Mouse (Mus musculus) bone marrow, adult 2 months (tissue): Measurements from ENCODE around the gene Uhrf1bp1l. TPM values are rescaled to one million over a fixed set of nuclear protein-coding genes. Genes with fewer than 3 reads are reported as not detected.
A peak's percentile ranks its signal among the peaks of the same experiment; 100 is the strongest.

Experiments used
- H3K27ac ChIP-seq: fragments of 200-500 bp; 2 replicates; pipeline ENCODE4 v1.5.1; 2012; ENCODE audit warnings: low read depth, mild to moderate bottlenecking, control low read depth, inconsistent platforms, low read length; ENCODE audit not compliant: control insufficient read depth, poor library complexity, insufficient read depth
- H3K4me1 ChIP-seq: fragments of 200-500 bp; 2 replicates; pipeline ENCODE4 v1.6.1; 2011; ENCODE audit warnings: low read length; ENCODE audit not compliant: control insufficient read depth, insufficient read depth
- H3K4me3 ChIP-seq: fragments of 200-500 bp; replicated peaks from 2 replicates; pipeline ENCODE3; 2011; ENCODE audit warnings: mild to moderate bottlenecking, low read depth, low read length, control low read depth; ENCODE audit not compliant: control insufficient read depth
- CTCF ChIP-seq: fragments of 200-500 bp; IDR thresholded peaks from 2 replicates; pipeline ENCODE4 v1.5.1; 2011; ENCODE audit warnings: low read length, control low read depth; ENCODE audit not compliant: control insufficient read depth, insufficient read depth
- POLR2A ChIP-seq: fragments of 200-500 bp; IDR thresholded peaks from 2 replicates; pipeline ENCODE4 v1.6.1; 2011; ENCODE audit warnings: low read depth, mild to moderate bottlenecking, control low read depth, low read length, borderline replicate concordance; ENCODE audit not compliant: control insufficient read depth
- WGBS: fragments of 180-500 bp; shearing (Covaris S2); methylation state at CpG from one replicate; pipeline ENCODE4 v1.1.7; 2018; 5-methylcytosine and 5-hydroxymethylcytosine counted together
- polyA plus RNA-seq: library from polyadenylated mRNA; stranded (reverse); fragments of >200 nt; gene quantifications from 2 replicates; pipeline ENCODE4 v1.2.4, GENCODE M21; 2011; ENCODE audit warnings: low replicate concordance; ENCODE audit not compliant: missing spikeins, insufficient read depth, insufficient read length

The Uhrf1bp1l gene
- polyA plus RNA-seq, 1 experiment: 20.4 TPM

DNA sequence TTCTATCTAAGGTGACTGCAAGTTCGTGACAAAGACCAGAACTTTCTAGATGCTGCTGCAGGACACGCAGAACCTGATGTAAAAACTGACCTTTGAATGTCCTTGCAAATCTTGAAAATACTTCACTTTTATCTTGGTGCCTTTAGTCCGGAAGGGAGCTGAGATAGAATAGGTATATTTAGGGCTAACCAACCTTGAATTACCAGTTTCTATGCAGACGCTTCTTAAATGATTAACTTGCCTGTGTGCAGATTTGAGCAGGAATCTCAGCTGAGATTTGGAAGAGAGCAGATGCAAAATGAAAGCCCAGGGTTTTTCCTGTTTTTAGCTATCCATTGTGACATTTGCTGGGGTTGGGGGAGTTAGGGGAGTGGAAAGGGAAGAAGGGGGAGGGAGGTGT, 24.3 kb downstream of the Uhrf1bp1l start:
- Histone ChIP-seq H3K4me3 (no peak overlapping the region), H3K4me1 (peaks cover 1% of the 10 kb centered on the region; the same call in 1 of the 2 replicates), H3K27ac (no peak overlapping the region)
- TF ChIP-seq POLR2A (no peak), CTCF (no peak)
- 81% methylated on average over 4 of the region's 4 CpGs for WGBS

DNA sequence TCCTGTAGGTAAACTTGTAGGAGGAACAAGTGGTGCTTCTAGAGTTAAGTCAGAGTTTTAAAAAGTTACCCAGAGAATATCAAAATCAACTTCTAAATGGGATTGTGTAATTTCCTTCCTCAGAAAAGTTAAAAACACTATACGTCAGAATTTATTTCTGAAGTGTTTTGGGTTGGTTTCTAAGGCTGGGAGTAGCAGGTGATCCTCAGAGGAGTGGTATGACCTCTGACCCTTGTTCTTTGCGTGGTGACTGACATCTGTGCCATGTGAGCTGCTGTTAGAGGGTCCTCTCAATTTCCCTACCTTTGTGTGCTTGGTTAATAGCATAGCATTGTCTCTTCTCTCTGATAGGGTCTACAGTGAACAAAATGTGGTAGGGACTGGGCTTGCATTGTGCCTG, 27.1 kb downstream of the Uhrf1bp1l start:
- no peaks in the 10 kb centered on the region; the same call in 1 of the 2 replicates for H3K4me1 ChIP-seq
- no peak overlapping the region for H3K27ac ChIP-seq
- H3K4me3 ChIP-seq: no peak overlapping the region
- 24% methylated on average over 2 of the region's 2 CpGs for WGBS
- TF ChIP-seq POLR2A (no peak), CTCF (no peak)

DNA sequence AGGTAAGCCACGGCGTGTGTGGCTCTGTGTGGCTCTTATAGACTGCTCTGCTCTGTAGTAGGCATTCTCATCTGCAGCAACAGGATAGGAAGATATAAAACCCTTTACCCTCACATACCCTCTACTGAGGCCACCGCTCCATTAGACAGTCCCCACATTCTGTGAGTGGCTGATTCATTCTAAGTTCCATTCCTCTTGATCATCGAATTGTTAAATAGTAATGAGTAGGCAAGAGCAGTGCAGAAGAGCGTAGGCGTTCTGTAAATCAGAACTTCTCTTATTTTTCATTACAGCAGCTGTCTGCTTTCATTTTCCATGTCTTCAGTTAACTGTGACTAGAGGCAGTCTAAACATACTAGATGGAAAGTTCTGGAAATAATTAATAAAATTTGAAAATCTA, 31.2 kb downstream of the Uhrf1bp1l start:
- WGBS: 88% methylated on average over 6 of the region's 6 CpGs
- H3K4me1 ChIP-seq: no peaks in the 10 kb centered on the region
- TF ChIP-seq POLR2A: no peak
- no peak for TF ChIP-seq CTCF
- no peak overlapping the region for H3K4me3 ChIP-seq
- H3K27ac ChIP-seq: no peak overlapping the region

DNA sequence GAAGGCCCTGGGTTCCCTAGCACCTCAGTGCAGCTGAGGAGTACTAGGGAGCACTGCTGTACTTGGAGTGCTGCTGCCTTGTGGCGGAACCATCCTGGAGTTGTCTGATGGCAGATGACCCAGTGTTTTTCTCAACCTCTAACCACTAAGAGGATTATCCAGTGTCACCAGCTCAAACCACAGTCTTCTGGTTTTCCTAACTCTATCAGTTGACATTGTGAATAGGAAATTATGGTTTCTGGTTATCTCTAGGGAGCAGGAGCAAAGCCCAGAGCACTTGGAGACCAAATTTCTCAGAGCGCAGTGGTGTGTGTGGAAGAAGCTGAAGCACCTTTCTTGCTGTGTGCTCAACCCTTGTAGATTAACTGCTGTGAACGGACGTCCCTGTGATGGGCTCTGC, 47.1 kb downstream of the Uhrf1bp1l start:
- Histone ChIP-seq H3K4me3 (no peak overlapping the region), H3K27ac (no peak overlapping the region), H3K4me1 (no peaks in the 10 kb centered on the region)
- TF ChIP-seq POLR2A: no peak
- 44% methylated on average over 4 of the region's 4 CpGs for WGBS

DNA sequence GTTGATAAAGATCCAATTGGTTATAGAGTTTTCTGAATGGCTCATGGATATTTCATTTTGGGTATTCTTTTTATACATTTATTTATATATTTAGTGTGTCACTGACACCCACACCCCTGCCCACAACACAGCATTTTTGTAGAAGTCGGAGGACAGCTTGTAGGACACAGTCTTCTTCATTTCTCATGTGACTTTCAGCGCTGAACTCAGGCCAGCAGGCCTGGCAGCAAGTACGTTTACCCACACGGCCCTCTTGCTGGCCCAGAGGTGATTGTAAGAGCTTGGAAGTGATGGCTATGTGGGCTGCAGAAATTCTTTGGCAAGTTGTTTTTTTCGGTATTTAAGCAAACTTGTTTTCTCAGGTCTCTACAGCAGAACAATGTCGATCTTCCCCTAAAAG, 49.3 kb downstream of the Uhrf1bp1l start:
- Histone ChIP-seq H3K4me3 (no peak overlapping the region), H3K4me1 (no peaks in the 10 kb centered on the region), H3K27ac (no peak overlapping the region)
- TF ChIP-seq POLR2A (no peak), CTCF (no peak)
- 81% methylated on average over 6 of the region's 6 CpGs for WGBS

DNA sequence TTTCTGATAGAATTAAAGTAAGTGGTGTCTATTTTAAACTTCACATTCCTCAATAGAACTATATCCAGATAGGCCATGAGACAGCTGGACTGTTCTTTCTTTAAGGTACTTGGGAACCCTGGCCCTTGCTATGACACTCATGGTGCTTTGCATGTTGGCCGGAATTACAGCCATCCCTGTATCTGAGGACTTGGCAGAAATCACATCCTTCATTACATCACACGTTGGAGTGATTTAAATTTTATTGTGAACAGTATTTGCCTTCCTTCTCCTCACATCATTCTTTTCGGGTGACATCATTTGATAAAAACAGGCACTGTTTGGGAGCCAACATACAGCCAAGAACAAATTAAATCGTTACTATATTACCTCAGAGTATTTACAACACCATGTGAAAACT, 74.4 kb downstream of the Uhrf1bp1l start:
- no peak overlapping the region for H3K27ac ChIP-seq
- H3K4me3 ChIP-seq: no peak overlapping the region
- 83% methylated on average over 4 of the region's 4 CpGs for WGBS
- TF ChIP-seq CTCF (no peak), POLR2A (no peak)
- no peaks in the 10 kb centered on the region for H3K4me1 ChIP-seq

DNA sequence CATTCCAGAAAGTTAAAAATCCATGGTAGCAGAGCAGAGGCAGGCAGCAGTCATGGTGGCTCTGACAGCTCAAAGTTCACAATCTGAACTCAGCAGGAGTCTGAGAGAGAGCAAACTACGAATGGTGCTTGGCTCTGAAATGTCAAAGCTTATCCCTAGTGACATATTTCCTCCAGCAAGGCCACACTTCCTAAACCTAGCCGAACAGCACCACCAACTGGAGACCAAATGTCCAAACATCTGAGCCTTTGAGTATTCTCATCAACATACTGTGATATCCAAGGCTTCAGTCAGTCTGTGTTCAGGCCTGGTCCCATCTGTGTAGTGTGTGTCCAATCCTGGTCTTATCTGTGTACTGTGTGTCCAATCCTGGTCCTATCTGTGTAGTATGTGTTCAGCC, 79.1 kb downstream of the Uhrf1bp1l start:
- 19% methylated on average over 2 of the region's 2 CpGs for WGBS
- peak; percentile 25; the same call in 1 of the 2 replicates for TF ChIP-seq CTCF
- TF ChIP-seq POLR2A: no peak
- Histone ChIP-seq H3K4me1 (no peaks in the 10 kb centered on the region), H3K4me3 (no peak overlapping the region), H3K27ac (no peak overlapping the region)

DNA sequence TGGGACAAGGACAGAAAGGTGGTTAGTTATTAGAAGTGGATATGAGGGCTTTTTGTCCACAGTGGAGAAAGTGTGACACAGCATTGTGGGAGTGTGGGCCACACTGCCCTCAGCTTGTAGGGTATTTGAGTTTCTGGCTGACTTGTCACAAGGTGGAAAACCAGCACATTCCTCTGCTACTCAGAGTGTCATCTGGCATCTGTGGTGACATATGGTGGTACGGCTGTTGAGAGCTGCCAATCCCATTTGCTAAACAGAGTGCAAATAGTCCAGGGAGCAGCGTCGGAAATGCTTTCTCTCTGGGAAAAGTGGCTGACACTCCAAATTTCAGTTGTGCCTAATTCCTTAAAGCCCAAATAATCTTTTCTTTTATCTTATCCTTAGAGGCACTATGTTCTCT, 82.1 kb downstream of the Uhrf1bp1l start:
- Histone ChIP-seq H3K27ac (no peak overlapping the region), H3K4me3 (no peak overlapping the region), H3K4me1 (no peaks in the 10 kb centered on the region)
- 79% methylated on average over 3 of the region's 3 CpGs for WGBS
- no peak for TF ChIP-seq CTCF
- no peak for TF ChIP-seq POLR2A

DNA sequence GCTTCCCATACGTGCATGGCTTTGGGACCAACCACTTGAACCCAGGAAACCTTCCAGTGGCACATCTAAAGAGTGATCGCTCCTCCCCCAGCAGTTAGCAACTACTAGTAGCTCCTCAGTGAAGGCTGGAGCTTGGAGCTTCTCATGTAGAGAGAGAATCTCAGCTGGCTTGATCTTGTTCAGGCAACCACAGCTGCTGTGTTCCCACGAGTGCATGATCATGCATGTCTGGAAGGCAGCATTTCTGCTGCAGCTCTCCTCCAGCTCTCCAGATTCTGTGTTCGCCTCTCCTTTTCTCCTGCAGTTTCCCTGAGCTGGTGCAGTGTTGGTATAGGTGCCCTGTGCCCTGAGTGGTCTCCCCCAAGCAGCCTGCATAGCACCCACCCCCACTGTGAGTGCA, 87.5 kb downstream of the Uhrf1bp1l start:
- H3K4me1 ChIP-seq: no peaks in the 10 kb centered on the region
- TF ChIP-seq POLR2A (no peak), CTCF (no peak)
- H3K4me3 ChIP-seq: no peak overlapping the region
- WGBS: 60% methylated on average over 4 of the region's 4 CpGs
- H3K27ac ChIP-seq: no peak overlapping the region

DNA sequence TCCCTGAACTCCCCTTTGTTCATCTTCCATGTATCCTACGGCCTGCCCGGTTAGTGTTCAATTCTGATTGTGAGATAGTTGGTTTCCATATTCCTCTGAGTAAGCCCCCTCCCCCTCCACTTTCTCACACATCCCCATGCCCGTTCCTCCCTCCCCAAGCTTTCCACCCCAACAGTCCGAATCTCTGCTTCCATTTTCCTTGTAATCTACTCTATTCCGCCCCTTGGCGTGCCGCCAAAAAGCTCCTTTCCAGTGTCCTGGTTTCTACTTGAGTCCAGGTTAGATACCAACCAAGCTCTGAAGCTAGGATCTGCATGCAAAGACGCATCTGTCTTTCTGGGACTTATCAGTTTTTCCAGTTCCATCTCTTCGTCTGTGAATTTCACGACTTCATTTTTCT, 88.4 kb downstream of the Uhrf1bp1l start:
- TF ChIP-seq CTCF (no peak), POLR2A (no peak)
- H3K27ac ChIP-seq: no peak overlapping the region
- no peaks in the 10 kb centered on the region for H3K4me1 ChIP-seq
- H3K4me3 ChIP-seq: no peak overlapping the region
- WGBS: 84% methylated on average over 10 of the region's 10 CpGs
